Comparison of ENCODE assay signal across 8 mouse cellular contexts in genomic region chr6:88190043-88190309, GRCm38 (mm10). TPM values are rescaled to one million over a fixed set of nuclear protein-coding genes. Genes with fewer than 3 reads are reported as not detected.
A peak's percentile ranks its signal among the peaks of the same experiment; 100 is the strongest.
DNase-seq lines count a peak whose midpoint lies in the region; ATAC-seq and TF ChIP-seq lines count a peak whose summit lies in the region.

No protein-coding gene starts in this region.

- H3K4me1 ChIP-seq in kidney, adult 2 months (ENCODE audit: control insufficient read depth, insufficient read depth, low read length) = no peaks in the 10 kb centered on the region
- H3K4me1 ChIP-seq in embryonic facial prominence, embryonic 10.5 days = peaks cover 42% of the 10 kb centered on the region
- peaks cover 32% of the 10 kb centered on the region for H3K4me1 ChIP-seq in hindbrain, embryonic 15.5 days (replicated peaks)
- peaks cover 20% of the 10 kb centered on the region; the same call in 1 of the 2 replicates for H3K4me1 ChIP-seq in midbrain, embryonic 14.5 days (ENCODE audit: control insufficient read depth, insufficient read depth, low read length)

- H3K4me3 ChIP-seq in kidney, adult 2 months (ENCODE audit: insufficient read depth, low read depth, low read length) = peak overlapping the region; percentile 64; the same call in 1 of the 2 replicates
- H3K4me3 ChIP-seq in embryonic facial prominence, embryonic 10.5 days = peak overlapping the region; percentile 60
- peak overlapping the region; percentile 52 for H3K4me3 ChIP-seq in hindbrain, embryonic 15.5 days
- H3K4me3 ChIP-seq in midbrain, embryonic 14.5 days (replicated peaks; ENCODE audit: low read depth, low read length) = peak overlapping the region; percentile 39

- H3K4me2 ChIP-seq in hindbrain, embryonic 15.5 days = peak overlapping the region; percentile 87
- H3K4me2 ChIP-seq in midbrain, embryonic 14.5 days (ENCODE audit: low read length) = peak overlapping the region; percentile 68

- ATAC-seq in hindbrain, embryonic 15.5 days (ENCODE audit: low FRiP score, low read depth) = no peak
- no peak for ATAC-seq in midbrain, embryonic 14.5 days (ENCODE audit: low FRiP score, low TSS enrichment)

- no peak for TF ChIP-seq CTCF in kidney, adult 2 months (conservative IDR thresholded peaks at IDR 0.05; ENCODE audit: insufficient read depth, insufficient read length, low read depth, low read length)

- H3K9me3 ChIP-seq in embryonic facial prominence, embryonic 10.5 days = no peaks in the 10 kb centered on the region
- H3K9me3 ChIP-seq in hindbrain, embryonic 15.5 days = no peaks in the 10 kb centered on the region
- no peaks in the 10 kb centered on the region for H3K9me3 ChIP-seq in midbrain, embryonic 14.5 days (ENCODE audit: control insufficient read depth, low read length)

- H3K27me3 ChIP-seq in kidney, adult 2 months (replicated peaks; ENCODE audit: control insufficient read depth, insufficient read depth, low read length) = 0 out of 2 replicates have a peak, but pooled peaks cover 1% of the 10 kb centered on the region
- H3K27me3 ChIP-seq in embryonic facial prominence, embryonic 10.5 days (replicated peaks; ENCODE audit: low read depth, poor library complexity, severe bottlenecking) = peaks cover 93% of the 10 kb centered on the region
- peaks cover 68% of the 10 kb centered on the region for H3K27me3 ChIP-seq in hindbrain, embryonic 15.5 days
- H3K27me3 ChIP-seq in midbrain, embryonic 14.5 days (ENCODE audit: control insufficient read depth, insufficient read depth, low read length) = peaks cover 74% of the 10 kb centered on the region

- no peak overlapping the region for H3K27ac ChIP-seq in kidney, adult 2 months (ENCODE audit: insufficient read depth, low read depth, low read length)
- 0 out of 2 replicates have a peak overlapping the region, but pooled peaks have one; percentile 16 for H3K27ac ChIP-seq in embryonic facial prominence, embryonic 10.5 days (replicated peaks)
- 0 out of 2 replicates have a peak overlapping the region, but pooled peaks have one; percentile 9 for H3K27ac ChIP-seq in hindbrain, embryonic 15.5 days (replicated peaks)
- peak overlapping the region; percentile 63 for H3K27ac ChIP-seq in midbrain, embryonic 14.5 days (replicated peaks; ENCODE audit: low read depth, low read length)

- peak overlapping the region; percentile 18 for H3K9ac ChIP-seq in hindbrain, embryonic 15.5 days
- peak overlapping the region; percentile 39; the same call in 1 of the 2 replicates for H3K9ac ChIP-seq in midbrain, embryonic 14.5 days (replicated peaks; ENCODE audit: low read length)

- TF ChIP-seq POLR2A in kidney, adult 2 months (IDR thresholded peaks at IDR 0.05; ENCODE audit: low read depth, low read length) = no peak

- no peak for DNase-seq in kidney, adult 2 months
- DNase-seq in kidney, adult 11 months = no peak
- no peak for DNase-seq in embryonic facial prominence, embryonic 10.5 days (ENCODE audit: low spot score)
- no peak for DNase-seq in midbrain, embryonic 14.5 days
- no peak for DNase-seq in embryo, embryonic 10 days (ENCODE audit: low spot score)
- no peak for DNase-seq in thymus, postnatal 14 days
- DNase-seq in left cerebral cortex, adult 9 months (ENCODE audit: low spot score in 2 of 2) = no peak

- 17% methylated on average over 13 of the region's 13 CpGs for WGBS in kidney, adult 2 months
- WGBS in embryonic facial prominence, embryonic 10.5 days = 2% methylated on average over 13 of the region's 13 CpGs
- WGBS in hindbrain, embryonic 15.5 days = 2% methylated on average over 13 of the region's 13 CpGs
- WGBS in midbrain, embryonic 14.5 days = under 1% methylated on average over 13 of the region's 13 CpGs

- no peaks in the 10 kb centered on the region for H3K36me3 ChIP-seq in kidney, adult 2 months (ENCODE audit: control insufficient read depth, insufficient read depth, low read length)
- no peaks in the 10 kb centered on the region for H3K36me3 ChIP-seq in embryonic facial prominence, embryonic 10.5 days (replicated peaks)
- no peaks in the 10 kb centered on the region for H3K36me3 ChIP-seq in hindbrain, embryonic 15.5 days
- H3K36me3 ChIP-seq in midbrain, embryonic 14.5 days (ENCODE audit: control insufficient read depth, insufficient read depth, low read length) = no peaks in the 10 kb centered on the region

RNA-seq across cellular contexts. Expression of gene Gata2, which starts 3.7 kb away (rescaled TPM):
- polyA plus RNA-seq in kidney, adult 2 months (2012; rRNA removed) = 36.9 and 37.4 TPM in 2 replicates
- polyA plus RNA-seq in embryonic facial prominence, embryonic 10.5 days (2016; fragmentation: Nextera tagmentation; extraction: Ambion mirVana) = 34.6 and 35.9 TPM in 2 replicates
- 18.1 and 20.2 TPM in 2 replicates for polyA plus RNA-seq in hindbrain, embryonic 15.5 days (2015; fragmentation: Nextera tagmentation; extraction: Ambion mirVana)
- polyA plus RNA-seq in midbrain, embryonic 14.5 days (2014; fragmentation: Nextera tagmentation; extraction: Ambion mirVana) = 15.4 and 23.0 TPM in 2 replicates

RNA-seq across cellular contexts. Expression of gene Dnajb8, which starts 32.1 kb away (rescaled TPM):
- polyA plus RNA-seq in kidney, adult 2 months (2012; rRNA removed) = 0.10 TPM in 1 of 2 replicates, not detected in the other
- not detected in 2 replicates for polyA plus RNA-seq in embryonic facial prominence, embryonic 10.5 days (2016; fragmentation: Nextera tagmentation; extraction: Ambion mirVana)
- polyA plus RNA-seq in hindbrain, embryonic 15.5 days (2015; fragmentation: Nextera tagmentation; extraction: Ambion mirVana) = not detected in 2 replicates
- polyA plus RNA-seq in midbrain, embryonic 14.5 days (2014; fragmentation: Nextera tagmentation; extraction: Ambion mirVana) = not detected in 2 replicates
